Comparison of ENCODE assay signal across 8 mouse cellular contexts in genomic region chr10:41288771-41289415, GRCm38 (mm10). TPM values are rescaled to one million over a fixed set of nuclear protein-coding genes. Genes with fewer than 3 reads are reported as not detected.
DNase-seq lines count a peak whose midpoint lies in the region; ATAC-seq and TF ChIP-seq lines count a peak whose summit lies in the region.

No protein-coding gene starts in this region.

- H3K27ac ChIP-seq in forebrain, embryonic 12.5 days = no peak overlapping the region; the same call in 1 of the 2 replicates
- no peak overlapping the region for H3K27ac ChIP-seq in heart, postnatal 0 days (ENCODE audit: low read depth)
- H3K27ac ChIP-seq in liver, embryonic 14.5 days = no peak overlapping the region
- no peak overlapping the region for H3K27ac ChIP-seq in neural tube, embryonic 12.5 days
- no peak overlapping the region for H3K27ac ChIP-seq in stomach, postnatal 0 days (replicated peaks)

- peak overlapping the region; percentile 42; the same call in 1 of the 2 replicates for H3K9ac ChIP-seq in forebrain, embryonic 12.5 days
- no peak overlapping the region for H3K9ac ChIP-seq in heart, postnatal 0 days (replicated peaks; ENCODE audit: low read depth, low read length)
- H3K9ac ChIP-seq in liver, embryonic 14.5 days (replicated peaks) = no peak overlapping the region
- no peak overlapping the region for H3K9ac ChIP-seq in neural tube, embryonic 12.5 days
- no peak overlapping the region for H3K9ac ChIP-seq in stomach, postnatal 0 days (ENCODE audit: low read length)

- H3K27me3 ChIP-seq in forebrain, embryonic 12.5 days = no peaks in the 10 kb centered on the region
- no peaks in the 10 kb centered on the region for H3K27me3 ChIP-seq in heart, postnatal 0 days (ENCODE audit: control insufficient read depth, insufficient read depth, low read length)
- H3K27me3 ChIP-seq in liver, embryonic 14.5 days (ENCODE audit: control insufficient read depth, insufficient read depth, low read length) = no peaks in the 10 kb centered on the region
- H3K27me3 ChIP-seq in neural tube, embryonic 12.5 days (replicated peaks) = no peaks in the 10 kb centered on the region
- H3K27me3 ChIP-seq in stomach, postnatal 0 days (ENCODE audit: control insufficient read depth, insufficient read depth, low read length) = no peaks in the 10 kb centered on the region

- H3K9me3 ChIP-seq in forebrain, embryonic 12.5 days = no peaks in the 10 kb centered on the region
- H3K9me3 ChIP-seq in heart, postnatal 0 days (replicated peaks; ENCODE audit: control insufficient read depth, low read length) = no peaks in the 10 kb centered on the region
- H3K9me3 ChIP-seq in liver, embryonic 14.5 days (ENCODE audit: control insufficient read depth, low read length) = no peaks in the 10 kb centered on the region
- H3K9me3 ChIP-seq in neural tube, embryonic 12.5 days = no peaks in the 10 kb centered on the region
- H3K9me3 ChIP-seq in stomach, postnatal 0 days (ENCODE audit: control insufficient read depth, low read length) = no peaks in the 10 kb centered on the region

- peak; percentile 92 for TF ChIP-seq CTCF in heart, postnatal 0 days (IDR thresholded peaks at IDR 0.05; ENCODE audit: low read depth)
- TF ChIP-seq CTCF in liver, embryonic 14.5 days (IDR thresholded peaks at IDR 0.05; ENCODE audit: low read depth) = peak; percentile 96
- TF ChIP-seq CTCF in stomach, postnatal 0 days (IDR thresholded peaks at IDR 0.05; ENCODE audit: low read depth) = peak; percentile 95

- peaks cover 13% of the 10 kb centered on the region; the same call in 1 of the 2 replicates for H3K4me1 ChIP-seq in forebrain, embryonic 12.5 days
- peaks cover 17% of the 10 kb centered on the region for H3K4me1 ChIP-seq in heart, postnatal 0 days (ENCODE audit: control insufficient read depth, insufficient read depth)
- peaks cover 3 to 8% of the 10 kb centered on the region in 2 experiments; a peak in 2 of 4 replicates for H3K4me1 ChIP-seq in liver, embryonic 14.5 days (replicated peaks; ENCODE audit: control insufficient read depth in 2 of 2, insufficient read depth in 2 of 2, low read length in 1 of 2)
- peaks cover 13% of the 10 kb centered on the region; the same call in 1 of the 2 replicates for H3K4me1 ChIP-seq in neural tube, embryonic 12.5 days
- no peaks in the 10 kb centered on the region for H3K4me1 ChIP-seq in stomach, postnatal 0 days (replicated peaks; ENCODE audit: control insufficient read depth, insufficient read depth)

- peak; percentile 86 for DNase-seq in c-Kit-positive CD71-negative TER-119-negative erythroid progenitor cells, embryonic 14.5 days (ENCODE audit: low read depth)
- peak; percentile 85 for DNase-seq in heart, postnatal 0 days (ENCODE audit: low spot score)
- peak; percentile 72 to 89 for DNase-seq in kidney, postnatal 36 days
- peak; percentile 62 to 79 (median 68) for DNase-seq in liver, embryonic 14.5 days (ENCODE audit: low read depth in 3 of 3, low spot score in 3 of 3)
- peak; percentile 83 for DNase-seq in stomach, postnatal 0 days (ENCODE audit: low spot score)

- H3K4me2 ChIP-seq in forebrain, embryonic 12.5 days = peak overlapping the region; percentile 21; the same call in 1 of the 2 replicates
- 0 out of 2 replicates have a peak overlapping the region, but pooled peaks have one; percentile 10 for H3K4me2 ChIP-seq in heart, postnatal 0 days (ENCODE audit: low read depth, low read length)
- peak overlapping the region; percentile 15; the same call in 1 of the 2 replicates for H3K4me2 ChIP-seq in liver, embryonic 14.5 days (ENCODE audit: low read depth)
- no peak overlapping the region for H3K4me2 ChIP-seq in neural tube, embryonic 12.5 days (replicated peaks)
- H3K4me2 ChIP-seq in stomach, postnatal 0 days (replicated peaks; ENCODE audit: low read depth) = no peak overlapping the region

- TF ChIP-seq EP300 in heart, postnatal 0 days (IDR thresholded peaks at IDR 0.05; ENCODE audit: low read depth) = no peak
- no peak for TF ChIP-seq EP300 in liver, embryonic 14.5 days (IDR thresholded peaks at IDR 0.05; ENCODE audit: low read depth)
- TF ChIP-seq EP300 in stomach, postnatal 0 days (optimal IDR thresholded peaks at IDR 0.05) = no peak

- peak; percentile 89 for ATAC-seq in CD4-positive, CD25-positive, alpha-beta regulatory T cell, adult 4 months
- peak; percentile 95 for ATAC-seq in forebrain, embryonic 12.5 days (ENCODE audit: low FRiP score)
- peak; percentile 62 for ATAC-seq in heart, postnatal 0 days (ENCODE audit: insufficient read depth, low read depth)
- peak; percentile 76 for ATAC-seq in liver, embryonic 14.5 days (ENCODE audit: insufficient read depth)
- peak; percentile 89 for ATAC-seq in neural tube, embryonic 12.5 days (ENCODE audit: low FRiP score, low read depth)
- ATAC-seq in stomach, postnatal 0 days (ENCODE audit: low FRiP score, low TSS enrichment) = peak; percentile 85

- no peaks in the 10 kb centered on the region for H3K36me3 ChIP-seq in forebrain, embryonic 12.5 days (replicated peaks)
- peaks cover 16% of the 10 kb centered on the region for H3K36me3 ChIP-seq in heart, postnatal 0 days (replicated peaks; ENCODE audit: control insufficient read depth, insufficient read depth, low read length)
- H3K36me3 ChIP-seq in liver, embryonic 14.5 days (replicated peaks; ENCODE audit: control insufficient read depth, insufficient read depth, low read depth) = no peaks in the 10 kb centered on the region
- no peaks in the 10 kb centered on the region for H3K36me3 ChIP-seq in neural tube, embryonic 12.5 days
- H3K36me3 ChIP-seq in stomach, postnatal 0 days (ENCODE audit: control insufficient read depth, insufficient read depth, low read length) = no peaks in the 10 kb centered on the region; the same call in 1 of the 2 replicates

- 40% methylated on average over 16 of the region's 16 CpGs for WGBS in forebrain, embryonic 12.5 days
- WGBS in heart, postnatal 0 days = 40% methylated on average over 16 of the region's 16 CpGs
- 37% methylated on average over 16 of the region's 16 CpGs for WGBS in liver, embryonic 14.5 days (ENCODE audit: insufficient replicate concordance)
- 39% methylated on average over 16 of the region's 16 CpGs for WGBS in neural tube, embryonic 12.5 days
- 37% methylated on average over 16 of the region's 16 CpGs for WGBS in stomach, postnatal 0 days

- no peak overlapping the region for H3K4me3 ChIP-seq in forebrain, embryonic 12.5 days (replicated peaks)
- no peak overlapping the region for H3K4me3 ChIP-seq in heart, postnatal 0 days (ENCODE audit: low read depth, low read length)
- H3K4me3 ChIP-seq in liver, embryonic 14.5 days (ENCODE audit: insufficient read depth in 1 of 2, low read depth in 2 of 2, low read length in 2 of 2) = no peak overlapping the region
- no peak overlapping the region for H3K4me3 ChIP-seq in neural tube, embryonic 12.5 days
- H3K4me3 ChIP-seq in stomach, postnatal 0 days (ENCODE audit: low read depth, low read length) = no peak overlapping the region

RNA-seq across cellular contexts. Expression of gene Fig4, which starts 14.2 kb away (rescaled TPM):
- 10 to 100 TPM; 11.7 to 12.2 TPM for polyA plus RNA-seq in CD4-positive, CD25-positive, alpha-beta regulatory T cell, adult 4 months (2017; shearing (Covaris generic))
- polyA plus RNA-seq in forebrain, embryonic 12.5 days (2016; fragmentation: Nextera tagmentation; extraction: Ambion mirVana) = 20.9 and 21.2 TPM in 2 replicates
- 78.9 and 86.9 TPM in 2 replicates for total RNA-seq in heart, postnatal 0 days (2014; rRNA removed; ENCODE audit: low replicate concordance)
- 47.3 and 55.5 TPM in 2 replicates for polyA plus RNA-seq in heart, postnatal 0 days (2015; fragmentation: Nextera tagmentation; extraction: Ambion mirVana)
- 4.0 and 4.3 TPM in 2 replicates for polyA plus RNA-seq in liver, embryonic 14.5 days (2012; rRNA removed)
- polyA plus RNA-seq in liver, embryonic 14.5 days (2014; fragmentation: Nextera tagmentation; extraction: Ambion mirVana) = 9.3 and 11.2 TPM in 2 replicates
- 25.1 and 29.6 TPM in 2 replicates for polyA plus RNA-seq in neural tube, embryonic 12.5 days (2016; fragmentation: Nextera tagmentation; extraction: Ambion mirVana)
- 10.1 and 11.4 TPM in 2 replicates for polyA plus RNA-seq in stomach, postnatal 0 days (2015; fragmentation: Nextera tagmentation; extraction: Ambion mirVana)

RNA-seq across cellular contexts. Expression of gene Ak9, which starts 14.9 kb away (rescaled TPM):
- not detected for polyA plus RNA-seq in CD4-positive, CD25-positive, alpha-beta regulatory T cell, adult 4 months (2017; shearing (Covaris generic))
- 0.06 and 0.11 TPM in 2 replicates for polyA plus RNA-seq in forebrain, embryonic 12.5 days (2016; fragmentation: Nextera tagmentation; extraction: Ambion mirVana)
- 0.23 TPM in 1 of 2 replicates, not detected in the other for total RNA-seq in heart, postnatal 0 days (2014; rRNA removed; ENCODE audit: low replicate concordance)
- 0.18 and 0.29 TPM in 2 replicates for polyA plus RNA-seq in heart, postnatal 0 days (2015; fragmentation: Nextera tagmentation; extraction: Ambion mirVana)
- polyA plus RNA-seq in liver, embryonic 14.5 days (2012; rRNA removed) = not detected in 2 replicates
- polyA plus RNA-seq in liver, embryonic 14.5 days (2014; fragmentation: Nextera tagmentation; extraction: Ambion mirVana) = not detected in 2 replicates
- polyA plus RNA-seq in neural tube, embryonic 12.5 days (2016; fragmentation: Nextera tagmentation; extraction: Ambion mirVana) = 0.03 and 0.04 TPM in 2 replicates
- polyA plus RNA-seq in stomach, postnatal 0 days (2015; fragmentation: Nextera tagmentation; extraction: Ambion mirVana) = 0.01 TPM in 1 of 2 replicates, not detected in the other

Comparison
In these comparisons a context has a peak if more than half of its experiments do, and no peak if none do; other contexts are left out.
1. H3K4me2 ChIP-seq: peak in forebrain, embryonic 12.5 days (single experiment), heart, postnatal 0 days (single experiment) and liver, embryonic 14.5 days (single experiment); none in neural tube, embryonic 12.5 days (single experiment) and stomach, postnatal 0 days (single experiment).
2. Peak in every context shown above with its lines, with median percentiles within 50 percentile points of each other: ATAC-seq, DNase-seq and CTCF ChIP-seq.